Mouse (Mus musculus): ENCODE measurements around the gene Rasgrp3. TPM values are rescaled to one million over a fixed set of nuclear protein-coding genes. Genes with fewer than 3 reads are reported as not detected.

The Rasgrp3 gene
- polyA plus RNA-seq, 1 experiment from 2014 or later = 5.7 TPM

DNA sequence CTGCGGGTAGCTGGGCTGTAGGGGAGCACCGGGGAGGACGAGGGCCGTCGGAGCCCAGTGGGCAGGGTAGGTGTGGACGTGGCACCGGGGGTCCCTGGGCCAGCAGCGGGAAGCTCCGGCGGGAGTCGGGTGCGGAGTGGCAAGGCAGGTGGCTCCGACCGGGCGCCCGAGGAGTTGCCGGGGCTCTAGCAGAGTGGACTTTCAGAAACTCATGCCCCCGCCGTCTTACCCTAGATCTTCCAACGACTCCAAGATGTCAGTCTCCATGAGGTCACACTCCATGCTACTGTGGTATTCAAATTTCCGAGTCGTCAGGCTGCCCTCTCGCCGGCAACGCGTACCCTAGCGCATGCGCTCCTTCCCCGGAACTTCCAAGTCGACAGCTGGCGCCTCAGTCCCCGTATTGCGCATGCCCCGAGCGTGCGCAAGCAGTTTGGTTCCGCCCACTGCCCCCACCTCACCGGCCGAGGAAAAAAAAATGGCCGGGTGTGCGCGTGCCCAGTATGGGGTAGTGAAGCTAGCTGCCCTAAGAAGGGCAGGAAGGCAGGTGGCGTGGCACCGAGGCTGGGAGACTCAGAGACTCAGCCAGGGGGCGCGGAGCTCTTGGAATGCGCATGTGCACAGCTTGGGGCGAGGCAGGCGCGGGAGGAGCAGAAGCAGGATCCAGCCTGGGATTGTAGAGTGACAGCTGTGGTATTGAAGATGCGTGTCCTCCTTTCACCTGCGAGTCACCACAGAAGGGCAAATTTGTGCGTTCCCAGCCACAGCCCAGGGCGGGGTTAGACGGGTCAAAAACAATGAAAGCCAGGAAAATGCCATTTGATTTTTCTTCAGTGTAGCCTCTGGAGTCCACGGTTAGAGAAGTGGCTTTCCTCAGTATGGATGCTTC lies 116.1 kb downstream of the Rasgrp3 start, which contains the start of gene Fam98a:
TSS of gene Fam98a (minus strand) at position 435 of the 889 bp plus-strand sequence.
- under 1% methylated on average over 56 of the region's 56 CpGs for WGBS
- H3K36me3 ChIP-seq (ENCODE audit: control insufficient read depth, insufficient read depth, low read length) = no peaks in the 10 kb centered on the region
- H3K9ac ChIP-seq (ENCODE audit: low read depth, low read length) = peak within 1 kb of the TSS; percentile 93
- H3K4me1 ChIP-seq (ENCODE audit: control insufficient read depth, insufficient read depth, low read length) = peaks cover 11% of the 10 kb centered on the region
- peak; percentile 99 for ATAC-seq
- H3K27ac ChIP-seq (ENCODE audit: low read length) = peak within 1 kb of the TSS; percentile 76
- H3K4me3 ChIP-seq (ENCODE audit: low read depth, low read length) = peak within 1 kb of the TSS; percentile 92
- no peaks in the 10 kb centered on the region for H3K9me3 ChIP-seq (replicated peaks; ENCODE audit: control insufficient read depth, low read length, poor library complexity, severe bottlenecking)
- peak within 1 kb of the TSS; percentile 90 for H3K4me2 ChIP-seq (ENCODE audit: low read length)
- H3K27me3 ChIP-seq (ENCODE audit: control insufficient read depth, insufficient read depth, low read depth, low read length) = no peaks in the 10 kb centered on the region

DNA sequence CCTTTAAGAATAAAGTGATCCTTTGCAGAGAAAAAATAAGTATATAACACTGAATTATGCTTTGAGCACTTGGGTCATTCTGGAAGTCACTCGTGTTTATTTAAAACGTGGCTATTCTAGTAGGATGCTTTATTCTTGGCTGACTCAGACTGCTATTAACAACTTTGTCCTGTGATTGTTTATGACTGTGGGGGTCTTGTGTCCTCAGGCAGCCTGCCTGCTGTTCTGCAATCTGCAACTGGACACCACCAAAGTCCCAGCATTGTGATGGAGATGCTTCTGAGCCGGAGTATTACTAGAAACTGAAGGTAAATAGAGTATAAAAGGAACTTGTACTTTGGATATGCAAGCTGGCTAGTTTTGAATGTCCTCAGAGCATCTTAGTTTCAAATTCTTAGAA lies 121.3 kb downstream of the Rasgrp3 start:
- Histone ChIP-seq H3K4me3 (ENCODE audit: low read depth, low read length) (no peak overlapping the region), H3K4me2 (ENCODE audit: low read length) (no peak overlapping the region), H3K4me1 (ENCODE audit: control insufficient read depth, insufficient read depth, low read length) (0 out of 2 replicates have a peak, but pooled peaks cover 2% of the 10 kb centered on the region), H3K36me3 (ENCODE audit: control insufficient read depth, insufficient read depth, low read length) (no peaks in the 10 kb centered on the region), H3K27ac (ENCODE audit: low read length) (no peak overlapping the region), H3K9me3 (replicated peaks; ENCODE audit: control insufficient read depth, low read length, poor library complexity, severe bottlenecking) (no peaks in the 10 kb centered on the region), H3K9ac (ENCODE audit: low read depth, low read length) (no peak overlapping the region), H3K27me3 (ENCODE audit: control insufficient read depth, insufficient read depth, low read depth, low read length) (no peaks in the 10 kb centered on the region)
- 32% methylated on average over 3 of the region's 3 CpGs for WGBS
- no peak for ATAC-seq

DNA sequence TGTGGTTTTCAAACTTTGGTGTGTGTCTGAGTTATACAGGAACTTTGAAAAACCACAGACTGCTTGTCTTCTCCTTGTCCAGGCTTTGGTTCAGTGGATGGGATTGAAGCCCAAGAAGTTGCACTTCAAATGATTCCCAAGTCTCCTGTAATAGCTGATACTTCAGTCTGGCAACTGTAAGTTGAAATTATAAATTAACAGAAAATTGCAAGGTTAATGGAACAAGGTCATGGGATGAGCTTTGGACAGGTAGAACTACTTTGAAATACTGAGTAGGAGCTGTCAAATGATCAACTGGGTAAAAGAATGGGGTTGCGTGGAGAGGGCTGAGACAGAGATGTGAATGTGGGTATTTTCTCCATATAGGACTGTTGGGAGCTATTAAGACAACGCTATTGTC lies 122.3 kb downstream of the Rasgrp3 start:
- Histone ChIP-seq H3K4me1 (ENCODE audit: control insufficient read depth, insufficient read depth, low read length) (no peaks in the 10 kb centered on the region), H3K27ac (ENCODE audit: low read length) (no peak overlapping the region), H3K27me3 (ENCODE audit: control insufficient read depth, insufficient read depth, low read depth, low read length) (no peaks in the 10 kb centered on the region), H3K4me2 (ENCODE audit: low read length) (no peak overlapping the region), H3K9me3 (replicated peaks; ENCODE audit: control insufficient read depth, low read length, poor library complexity, severe bottlenecking) (no peaks in the 10 kb centered on the region), H3K9ac (ENCODE audit: low read depth, low read length) (no peak overlapping the region), H3K4me3 (ENCODE audit: low read depth, low read length) (no peak overlapping the region), H3K36me3 (ENCODE audit: control insufficient read depth, insufficient read depth, low read length) (no peaks in the 10 kb centered on the region)
- no peak for ATAC-seq
- WGBS = 97% methylated on average over 2 of the region's 2 CpGs

DNA sequence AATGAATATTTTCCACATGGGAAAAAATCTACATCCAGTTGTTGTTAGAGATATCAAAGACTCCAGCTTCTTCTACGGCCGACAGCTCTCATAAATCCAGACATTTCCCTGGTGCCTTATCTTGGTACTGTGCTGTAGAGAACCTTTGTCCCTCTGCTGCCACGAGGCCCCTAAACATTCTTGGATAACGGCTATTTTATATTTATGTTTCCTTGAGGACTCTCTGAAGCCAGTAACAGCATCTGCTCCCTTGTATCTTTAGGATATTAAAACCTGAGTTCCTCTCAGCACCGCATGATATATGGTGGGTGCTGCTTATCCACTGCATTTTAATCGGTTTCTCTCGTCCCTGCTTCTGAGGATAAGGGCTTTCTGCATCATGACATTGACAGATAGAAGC lies 139.9 kb downstream of the Rasgrp3 start:
- no peak for ATAC-seq
- Histone ChIP-seq H3K4me1 (ENCODE audit: control insufficient read depth, insufficient read depth, low read length) (no peaks in the 10 kb centered on the region), H3K27ac (ENCODE audit: low read length) (no peak overlapping the region), H3K4me2 (ENCODE audit: low read length) (no peak overlapping the region), H3K4me3 (ENCODE audit: low read depth, low read length) (no peak overlapping the region), H3K9ac (ENCODE audit: low read depth, low read length) (no peak overlapping the region), H3K27me3 (ENCODE audit: control insufficient read depth, insufficient read depth, low read depth, low read length) (no peaks in the 10 kb centered on the region), H3K9me3 (replicated peaks; ENCODE audit: control insufficient read depth, low read length, poor library complexity, severe bottlenecking) (no peaks in the 10 kb centered on the region), H3K36me3 (ENCODE audit: control insufficient read depth, insufficient read depth, low read length) (no peaks in the 10 kb centered on the region)
- 76% methylated on average over 7 of the region's 7 CpGs for WGBS

Other genes starting within 250 kb of the Rasgrp3 start
- 24.4 and 26.6 TPM in 2 replicates for gene Fam98a, start 116.0 kb downstream of the Rasgrp3 start, polyA plus RNA-seq (2015; fragmentation: Nextera tagmentation; extraction: Ambion mirVana)

Data from midbrain, embryonic 16.5 days (tissue).